Mouse (Mus musculus) testis, adult 2 months (tissue): ENCODE data around the gene Ofd1.

Source experiments
- CTCF ChIP-seq: fragments of 200-500 bp; IDR thresholded peaks from 2 replicates; pipeline ENCODE4 v1.5.1; 2012; ENCODE audit warnings: low read depth, mild to moderate bottlenecking, inconsistent platforms, low read length, moderate library complexity; ENCODE audit not compliant: control insufficient read depth, insufficient read depth, insufficient replicate concordance
- POLR2A ChIP-seq: fragments of 200-500 bp; IDR thresholded peaks from 2 replicates; pipeline ENCODE4 v1.6.1; 2012; ENCODE audit warnings: low read depth, mild to moderate bottlenecking, inconsistent platforms, low read length, moderate library complexity; ENCODE audit not compliant: control insufficient read depth

DNA sequence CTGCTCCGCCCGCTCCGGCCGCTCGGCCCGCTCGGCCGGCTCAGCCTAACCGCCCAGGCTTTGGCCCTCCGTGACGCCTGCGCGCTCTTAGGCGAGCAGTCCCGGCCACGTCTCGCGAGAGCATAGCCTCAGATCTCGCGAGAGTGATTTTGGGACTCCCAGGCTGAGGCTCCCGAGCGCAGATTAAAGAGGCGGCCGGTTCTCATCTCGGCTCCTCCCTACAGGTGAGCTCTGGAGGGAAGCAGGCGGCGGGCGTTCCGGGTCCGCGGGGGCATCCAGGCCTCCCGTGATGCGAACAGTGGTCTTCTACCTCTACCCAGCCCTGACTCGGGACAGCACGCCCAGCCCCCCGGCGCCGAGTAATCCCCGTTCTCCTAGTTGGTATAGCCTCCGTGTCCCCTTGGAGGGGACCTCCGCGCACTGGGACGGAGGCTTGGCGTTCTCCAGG lies at the start of gene Ofd1:
- peak; percentile 59; the same call in 1 of the 2 replicates for TF ChIP-seq POLR2A
- TF ChIP-seq CTCF = no peak
